Mouse (Mus musculus): Measurements from ENCODE around the gene Akap3. TPM values are rescaled to one million over a fixed set of nuclear protein-coding genes. Genes with fewer than 3 reads are reported as not detected.

The Akap3 gene
- polyA plus RNA-seq, 1 experiment from 2014 or later, result not detected

- no peaks in the 10 kb centered on the region for H3K27me3 ChIP-seq
- H3K9ac ChIP-seq (replicated peaks), result no peak overlapping the region
- WGBS, result 76% methylated on average over 4 of the region's 5 CpGs
- H3K4me3 ChIP-seq (replicated peaks), result no peak overlapping the region
- H3K4me1 ChIP-seq (replicated peaks), result no peaks in the 10 kb centered on the region
- no peaks in the 10 kb centered on the region for H3K36me3 ChIP-seq
- no peaks in the 10 kb centered on the region for H3K9me3 ChIP-seq
- no peak for ATAC-seq (ENCODE audit: insufficient number of reproducible peaks, insufficient read depth, low FRiP score, low TSS enrichment, low read depth)
- H3K4me2 ChIP-seq, result no peak overlapping the region
- H3K27ac ChIP-seq, result no peak overlapping the region
These were observed 54.5 kb downstream of the Akap3 start for GRCm38 (mm10) chr6:126907378-126907777.

- Histone ChIP-seq H3K9me3 (no peaks in the 10 kb centered on the region), H3K36me3 (no peaks in the 10 kb centered on the region), H3K4me2 (no peak overlapping the region), H3K27me3 (no peaks in the 10 kb centered on the region), H3K4me3 (replicated peaks) (no peak overlapping the region), H3K9ac (replicated peaks) (no peak overlapping the region), H3K4me1 (replicated peaks) (no peaks in the 10 kb centered on the region), H3K27ac (no peak overlapping the region)
- no peak for ATAC-seq (ENCODE audit: insufficient number of reproducible peaks, insufficient read depth, low FRiP score, low TSS enrichment, low read depth)
- WGBS, result 75% methylated on average over 3 of the region's 3 CpGs
These were observed 55.0 kb downstream of the Akap3 start for GRCm38 (mm10) chr6:126907876-126908275.

GRCm38 (mm10) chr6:126910727-126911126, 57.8 kb downstream of the Akap3 start:
- Histone ChIP-seq H3K27me3 (no peaks in the 10 kb centered on the region), H3K4me3 (replicated peaks) (no peak overlapping the region), H3K4me1 (replicated peaks) (no peaks in the 10 kb centered on the region), H3K9me3 (no peaks in the 10 kb centered on the region), H3K4me2 (no peak overlapping the region), H3K27ac (no peak overlapping the region), H3K36me3 (no peaks in the 10 kb centered on the region), H3K9ac (replicated peaks) (no peak overlapping the region)
- WGBS, result 80% methylated on average over 4 of the region's 4 CpGs
- no peak for ATAC-seq (ENCODE audit: insufficient number of reproducible peaks, insufficient read depth, low FRiP score, low TSS enrichment, low read depth)

GRCm38 (mm10) chr6:126914928-126915327, 62.0 kb downstream of the Akap3 start:
- H3K4me2 ChIP-seq, result no peak overlapping the region
- 77% methylated on average over 5 of the region's 5 CpGs for WGBS
- H3K4me1 ChIP-seq (replicated peaks), result no peaks in the 10 kb centered on the region
- H3K27ac ChIP-seq, result no peak overlapping the region
- no peak for ATAC-seq (ENCODE audit: insufficient number of reproducible peaks, insufficient read depth, low FRiP score, low TSS enrichment, low read depth)
- no peak overlapping the region for H3K4me3 ChIP-seq (replicated peaks)
- no peaks in the 10 kb centered on the region for H3K36me3 ChIP-seq
- H3K9me3 ChIP-seq, result no peaks in the 10 kb centered on the region
- H3K27me3 ChIP-seq, result 0 out of 2 replicates have a peak, but pooled peaks cover 4% of the 10 kb centered on the region
- no peak overlapping the region for H3K9ac ChIP-seq (replicated peaks)

- Histone ChIP-seq H3K27ac (0 out of 2 replicates have a peak within 1 kb of the TSS, but pooled peaks have one; percentile 7), H3K9ac (replicated peaks) (no peak within 1 kb of the TSS; the same call in 1 of the 2 replicates), H3K4me2 (peak within 1 kb of the TSS; percentile 43), H3K36me3 (peaks cover 42% of the 10 kb centered on the region), H3K9me3 (no peaks in the 10 kb centered on the region), H3K4me3 (replicated peaks) (peak within 1 kb of the TSS; percentile 14; the same call in 1 of the 2 replicates), H3K4me1 (replicated peaks) (no peaks in the 10 kb centered on the region), H3K27me3 (0 out of 2 replicates have a peak, but pooled peaks cover 4% of the 10 kb centered on the region)
- no peak for ATAC-seq (ENCODE audit: insufficient number of reproducible peaks, insufficient read depth, low FRiP score, low TSS enrichment, low read depth)
- 12% methylated on average over 21 of the region's 21 CpGs for WGBS
These were observed 68.4 kb downstream of the Akap3 start, which contains the start of gene Dyrk4 for GRCm38 (mm10) chr6:126921111-126921881. Gene Dyrk4, minus strand, starts transcription at chr6:126921839.

Other genes starting within 250 kb of the Akap3 start
- 1.4 TPM in 2 replicates for gene Kcna1, start 206.7 kb upstream of the Akap3 start, polyA plus RNA-seq (2016; fragmentation: Nextera tagmentation; extraction: Ambion mirVana)
- gene Kcna6, start 112.4 kb upstream of the Akap3 start, polyA plus RNA-seq (2016; fragmentation: Nextera tagmentation; extraction: Ambion mirVana), result 8.7 and 9.8 TPM in 2 replicates
- gene Ndufa9, start 4.0 kb upstream of the Akap3 start, polyA plus RNA-seq (2016; fragmentation: Nextera tagmentation; extraction: Ambion mirVana), result 184 and 192 TPM in 2 replicates
- not detected in 2 replicates for gene Dyrk4, start 68.7 kb downstream of the Akap3 start, polyA plus RNA-seq (2016; fragmentation: Nextera tagmentation; extraction: Ambion mirVana)
- 70.5 and 79.0 TPM in 2 replicates for gene Rad51ap1, start 86.5 kb downstream of the Akap3 start, polyA plus RNA-seq (2016; fragmentation: Nextera tagmentation; extraction: Ambion mirVana)
- gene D6Wsu163e, start 86.9 kb downstream of the Akap3 start, polyA plus RNA-seq (2016; fragmentation: Nextera tagmentation; extraction: Ambion mirVana), result 12.6 and 15.1 TPM in 2 replicates
- gene Fgf6, start 162.5 kb downstream of the Akap3 start, polyA plus RNA-seq (2016; fragmentation: Nextera tagmentation; extraction: Ambion mirVana), result 0.29 and 0.30 TPM in 2 replicates
- gene Fgf23, start 219.8 kb downstream of the Akap3 start, polyA plus RNA-seq (2016; fragmentation: Nextera tagmentation; extraction: Ambion mirVana), result 0.11 TPM in 1 of 2 replicates, not detected in the other